Mouse (Mus musculus) kidney, postnatal 25 days (tissue): ENCODE measurements at regions not wholly inside any gene's neighbourhood (a gene's known extent, or its start where the extent isn't known, plus 50 kb on each side); places are given as distances from the start of the nearest gene placed in this dataset.
"Not testable (repeated sequence)": the region's sequence is repeated elsewhere in the genome, so short reads cannot be mapped to it uniquely, and the experiment has no call there.

Experiments
- DNase-seq, 2 experiments: peaks; one replicate each; pipeline ENCODE4 v3.0.0; 2021; ENCODE audit warnings: mixed read lengths in 2 of 2

DNA sequence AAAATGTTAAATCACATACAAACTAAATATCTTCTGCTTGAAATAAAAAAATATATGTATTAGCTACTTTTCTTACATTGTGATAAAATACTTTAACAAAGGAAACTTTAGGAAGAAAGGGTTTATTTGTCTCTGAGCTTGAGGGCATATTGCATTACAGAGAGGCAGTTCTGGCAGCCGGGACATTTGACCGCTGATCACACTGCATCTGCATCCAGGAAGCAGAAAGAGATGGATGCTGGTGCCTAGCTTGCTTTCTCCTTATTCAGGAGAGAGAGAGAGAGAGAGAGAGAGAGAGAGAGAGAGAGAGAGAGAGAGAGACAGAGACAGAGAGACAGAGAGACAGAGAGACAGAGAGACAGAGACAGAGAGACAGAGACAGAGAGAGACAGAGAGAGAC, 137.7 kb upstream of the Tacstd2 start:
- not testable (repeated sequence) for DNase-seq

- not testable (repeated sequence) for DNase-seq
These were observed 132.5 kb upstream of the Tacstd2 start for GRCm38 (mm10) chr6:67668073-67668472.

DNA sequence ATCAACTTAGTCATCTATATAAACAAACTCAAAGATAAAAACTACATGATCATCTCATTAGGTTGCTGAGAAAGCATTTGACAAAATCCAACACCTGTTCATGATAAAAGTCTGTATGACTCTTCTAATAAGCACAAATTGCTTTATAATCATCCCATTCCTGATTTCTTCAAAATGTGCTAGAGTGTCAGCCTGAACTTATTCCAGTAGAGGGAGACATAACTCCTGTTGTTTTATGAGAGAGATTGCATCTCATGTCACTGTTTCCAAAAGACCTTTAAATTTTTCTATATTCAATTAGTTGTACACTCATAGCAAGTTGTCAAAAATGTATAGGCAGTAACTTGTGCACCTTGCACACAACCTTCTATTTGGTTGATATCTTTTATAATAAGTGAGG, 96.0 kb upstream of the Tacstd2 start:
- no peak for DNase-seq

- no peak for DNase-seq
These were observed 74.8 kb upstream of the Tacstd2 start for GRCm38 (mm10) chr6:67610402-67610801.

DNA sequence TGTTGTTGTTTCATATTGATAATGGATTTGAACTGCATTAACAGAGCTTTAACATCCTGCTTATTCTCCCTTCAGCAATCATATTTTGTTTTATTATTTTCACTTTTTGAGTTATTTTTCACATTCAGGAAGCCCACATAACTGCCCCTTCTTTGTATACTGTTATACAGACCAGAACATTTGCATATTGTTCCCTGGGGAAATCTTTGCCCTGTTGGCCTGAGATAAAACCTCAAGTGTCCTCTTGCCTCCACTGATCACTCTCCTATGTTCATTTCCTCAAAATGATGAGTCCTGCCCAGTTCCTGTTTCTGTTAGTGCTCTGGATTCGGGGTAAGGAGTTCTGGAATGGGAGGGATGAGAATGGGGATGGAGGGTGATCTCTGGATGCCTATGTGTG, 73.9 kb upstream of the Tacstd2 start:
- not testable (repeated sequence) for DNase-seq
